Mouse (Mus musculus) left cerebral cortex, adult 2 months (tissue): ENCODE measurements around the gene Acer1. TPM values are rescaled to one million over a fixed set of nuclear protein-coding genes. Genes with fewer than 3 reads are reported as not detected.
A peak's percentile ranks its signal among the peaks of the same experiment; 100 is the strongest.

ENCODE experiments used
- DNase-seq, 2 experiments: peaks; one replicate each; pipeline ENCODE4 v3.0.0; 2021 to 2022; ENCODE audit warnings: low spot score in 2 of 2, mixed read lengths in 1 of 2; ENCODE audit errors: extremely low spot score in 1 of 2
- H3K27ac ChIP-seq: fragments of 200-600 bp; 2 replicates; pipeline ENCODE4 v1.8.1; 2022
- H3K4me3 ChIP-seq: fragments of 200-600 bp; 2 replicates; pipeline ENCODE4 v1.8.1; 2022
- CTCF ChIP-seq: fragments of 200-600 bp; IDR thresholded peaks from 2 replicates; pipeline ENCODE4 v1.8.1; 2022; ENCODE audit warnings: antibody characterized with exemption, mild to moderate bottlenecking, moderate library complexity
- intact Hi-C: fragments of 180-260 bp; cut with DNase I; formaldehyde crosslinking; loops from one replicate; pipeline ENCODE4 v1.15.1; 2025
- long read RNA-seq, 2 experiments: library from polyadenylated mRNA; stranded (forward); transcript quantifications; one replicate each; pipeline ENCODE4 v2.0.0; 2021; ENCODE audit warnings: borderline mapping rate in 2 of 2
- total RNA-seq, 2 experiments: library from RNA; stranded (reverse); gene quantifications; 2 replicates each; pipeline ENCODE4 v1.2.3; 2021

Gene Acer1
- total RNA-seq: not detected
- long read RNA-seq, experiment 1: 0 reads
- long read RNA-seq, experiment 2: 0 reads

DNA sequence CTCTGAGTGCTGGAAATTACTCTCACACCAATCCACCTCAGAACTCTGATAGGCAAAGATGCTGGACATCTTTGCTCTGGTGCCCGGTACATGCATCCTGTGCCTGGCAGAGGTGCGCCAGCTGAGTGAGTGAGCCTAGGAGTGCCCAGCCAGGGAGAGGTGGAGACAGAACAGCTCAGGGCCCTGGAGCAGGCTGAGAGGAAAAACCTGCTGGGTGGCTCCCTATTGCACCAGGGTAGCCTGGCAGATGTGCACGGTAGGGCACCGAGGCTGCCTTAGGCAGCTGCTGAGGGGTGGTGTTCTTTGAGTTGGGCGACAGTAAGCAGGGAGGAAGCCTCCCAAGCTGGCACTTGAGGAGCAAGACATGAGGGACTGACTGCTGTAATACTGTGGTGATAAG lies at the start of gene Acer1:
Acer1 (minus strand) TSS at position 114 of the 400 bp plus-strand sequence.
- no peak within 1 kb of the TSS for H3K27ac ChIP-seq
- TF ChIP-seq CTCF: no peak
- DNase-seq: no peak
- no peak within 1 kb of the TSS for H3K4me3 ChIP-seq
- intact Hi-C loops: no loop called here

DNA sequence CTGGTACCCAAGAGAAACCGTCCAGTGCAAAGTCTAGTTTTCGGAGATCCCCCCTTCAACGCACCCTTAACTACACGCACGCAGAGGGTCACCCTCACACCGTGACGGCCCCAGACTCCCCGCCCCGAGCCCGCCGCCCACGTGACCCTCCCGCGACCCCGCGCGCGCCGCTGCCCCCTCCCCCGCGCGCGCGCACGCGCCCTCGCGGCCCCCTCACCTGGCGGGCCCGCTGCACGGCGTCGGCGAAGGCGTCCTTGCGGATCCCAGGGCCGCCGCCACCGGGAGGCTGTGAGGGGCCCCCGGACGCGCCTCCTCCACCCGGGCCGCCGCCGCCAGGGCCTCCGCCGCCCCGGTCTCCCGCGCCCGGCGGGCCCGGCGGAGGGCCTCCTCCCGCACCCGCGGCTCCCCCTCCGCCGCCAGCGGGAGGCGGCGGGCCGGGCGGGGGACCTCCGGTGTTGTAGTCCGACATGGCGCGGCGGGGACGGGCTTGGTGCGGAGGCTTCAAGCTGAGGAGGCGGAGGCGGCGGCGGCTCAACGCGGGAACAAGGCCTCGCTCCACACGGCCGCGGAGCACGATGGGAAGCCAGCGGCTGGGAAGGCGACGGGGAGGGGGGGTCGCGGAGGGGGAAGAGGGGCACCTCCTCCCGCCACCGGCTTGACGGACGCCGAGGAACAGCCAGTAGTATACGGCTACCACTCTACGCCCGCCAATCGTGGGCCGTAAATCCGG lies 49.2 kb upstream of the Acer1 start, which contains the start of gene Khsrp:
Khsrp (minus strand) TSS at position 592 of the 730 bp plus-strand sequence.
- TF ChIP-seq CTCF: no peak

DNA sequence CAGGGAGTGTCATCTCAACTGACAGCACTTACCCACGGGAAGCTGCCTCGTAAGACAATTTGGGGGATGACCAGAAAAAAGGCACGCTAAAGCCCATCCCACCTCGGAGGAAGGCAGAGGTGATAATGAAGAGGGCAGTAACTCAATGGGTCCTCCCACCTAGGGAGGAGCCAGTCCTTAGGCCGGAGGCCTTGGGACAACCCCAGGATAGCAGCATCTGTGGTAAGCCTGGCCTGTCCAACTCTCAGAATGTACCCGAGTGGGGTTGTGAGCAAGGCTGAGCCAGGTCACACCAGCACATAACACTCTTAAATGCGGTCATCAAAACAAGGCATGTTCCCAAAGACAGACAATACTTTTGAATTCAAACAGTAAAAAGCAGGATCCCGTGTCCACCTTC lies 47.8 kb upstream of the Acer1 start:
- TF ChIP-seq CTCF: no peak
- Histone ChIP-seq H3K27ac (no peak overlapping the region), H3K4me3 (peak overlapping the region; percentile 63)
- intact Hi-C loops: no loop called here
- no peak for DNase-seq

More for the DNA sequence above, 49.2 kb upstream of the Acer1 start, which contains the start of gene Khsrp:
- Histone ChIP-seq H3K4me3 (peak within 1 kb of the TSS; percentile 63), H3K27ac (peak within 1 kb of the TSS; percentile 89)
- peak; percentile 46 to 55 for DNase-seq
- intact Hi-C loops: loop anchor here (1.0 kb wide), 1 partner anchor 20 kb away; the partner anchor contains the start of genes Gm17949 and Gtf2f1

DNA sequence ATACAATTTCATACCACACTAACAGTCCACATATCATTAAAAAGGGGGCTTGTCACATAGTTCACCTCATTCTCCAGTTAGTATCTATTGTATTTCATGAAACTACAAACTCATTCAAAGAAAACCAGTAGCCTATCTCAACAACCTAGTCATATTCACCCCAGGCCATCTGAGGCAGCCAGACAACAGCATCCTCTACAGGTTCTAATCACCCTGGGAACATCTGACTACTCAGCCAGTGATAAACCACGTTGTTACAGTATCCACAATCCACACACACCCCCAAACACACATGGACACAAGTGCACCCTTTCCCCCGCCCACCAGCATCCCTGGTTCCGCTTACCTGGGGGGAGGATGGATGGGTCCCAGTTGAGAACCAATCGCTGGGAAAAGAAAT lies 45.5 kb upstream of the Acer1 start:
- no peak overlapping the region for H3K27ac ChIP-seq
- intact Hi-C loops: no loop called here
- no peak overlapping the region for H3K4me3 ChIP-seq
- no peak for TF ChIP-seq CTCF
- DNase-seq: no peak

DNA sequence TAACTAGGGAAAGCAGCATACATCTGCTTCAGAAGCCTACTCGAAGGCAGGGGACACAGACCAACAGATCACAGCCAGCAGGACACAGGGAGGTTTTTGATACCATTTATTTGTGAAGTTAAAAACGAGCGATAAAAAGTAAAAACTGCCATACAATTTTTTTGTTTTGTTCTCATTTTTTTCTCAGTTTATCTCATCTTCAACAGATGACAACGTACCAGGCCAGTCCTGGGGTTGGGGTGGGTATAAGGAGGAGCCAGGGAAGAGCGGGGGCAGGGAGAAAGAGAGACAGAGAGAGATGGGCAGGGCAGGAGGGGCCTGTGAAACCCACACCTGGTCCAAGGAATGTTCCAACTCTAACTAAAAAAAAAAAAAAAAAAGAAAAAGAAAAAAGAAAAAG lies 39.0 kb upstream of the Acer1 start:
- DNase-seq: no peak
- Histone ChIP-seq H3K27ac (no peak overlapping the region), H3K4me3 (no peak overlapping the region)
- intact Hi-C loops: no loop called here
- no peak for TF ChIP-seq CTCF

DNA sequence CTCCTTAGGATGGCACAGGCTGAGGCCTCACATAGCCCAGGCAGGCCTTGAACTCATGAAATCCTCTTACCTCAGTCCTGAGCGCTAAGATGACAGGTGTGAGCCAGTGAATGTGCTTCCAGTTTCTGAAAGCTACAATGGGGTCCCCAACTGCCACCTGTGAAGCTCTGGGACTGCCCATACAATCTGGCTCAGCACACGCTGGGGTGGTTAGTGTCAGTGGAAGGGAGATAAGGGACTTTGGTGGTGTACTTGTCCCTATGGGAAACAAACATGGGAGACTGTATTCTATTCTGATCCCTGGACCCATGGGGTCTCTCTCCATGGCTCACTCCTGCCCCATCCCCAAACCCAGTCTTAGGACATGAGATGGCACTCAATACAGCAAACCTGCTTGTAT lies 37.8 kb upstream of the Acer1 start:
- no peak overlapping the region for H3K27ac ChIP-seq
- DNase-seq: no peak
- intact Hi-C loops: no loop called here
- no peak for TF ChIP-seq CTCF
- no peak overlapping the region for H3K4me3 ChIP-seq

DNA sequence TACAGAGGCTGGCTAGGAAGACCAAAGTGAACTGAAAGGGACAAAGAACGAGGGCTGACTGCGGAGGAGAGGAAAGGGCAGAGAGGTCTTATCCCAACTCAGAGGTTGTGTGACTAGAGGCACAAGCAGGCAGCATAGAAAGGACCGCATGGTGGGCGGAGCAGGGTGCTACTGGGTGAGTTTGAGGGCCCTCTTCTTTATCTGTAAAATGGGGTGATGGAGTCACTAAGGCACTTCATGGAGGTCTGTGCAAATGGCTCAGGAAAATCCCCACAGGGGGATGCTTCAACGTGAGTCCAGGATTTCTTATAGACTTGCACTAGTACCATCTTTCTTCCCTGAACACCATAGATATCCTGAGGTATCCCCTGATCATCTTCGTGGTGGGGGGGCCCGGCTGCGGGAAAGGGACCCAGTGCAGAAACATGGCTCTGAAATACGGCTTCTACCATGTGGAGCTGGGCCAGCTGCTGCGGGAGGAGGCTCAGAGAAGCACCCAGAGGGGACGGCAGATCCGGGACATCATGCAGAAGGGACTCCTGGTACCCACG lies 30.4 kb upstream of the Acer1 start:
- intact Hi-C loops: no loop called here
- TF ChIP-seq CTCF: no peak
- H3K4me3 ChIP-seq: peak overlapping the region; percentile 82
- peak overlapping the region; percentile 99 for H3K27ac ChIP-seq
- DNase-seq: no peak

DNA sequence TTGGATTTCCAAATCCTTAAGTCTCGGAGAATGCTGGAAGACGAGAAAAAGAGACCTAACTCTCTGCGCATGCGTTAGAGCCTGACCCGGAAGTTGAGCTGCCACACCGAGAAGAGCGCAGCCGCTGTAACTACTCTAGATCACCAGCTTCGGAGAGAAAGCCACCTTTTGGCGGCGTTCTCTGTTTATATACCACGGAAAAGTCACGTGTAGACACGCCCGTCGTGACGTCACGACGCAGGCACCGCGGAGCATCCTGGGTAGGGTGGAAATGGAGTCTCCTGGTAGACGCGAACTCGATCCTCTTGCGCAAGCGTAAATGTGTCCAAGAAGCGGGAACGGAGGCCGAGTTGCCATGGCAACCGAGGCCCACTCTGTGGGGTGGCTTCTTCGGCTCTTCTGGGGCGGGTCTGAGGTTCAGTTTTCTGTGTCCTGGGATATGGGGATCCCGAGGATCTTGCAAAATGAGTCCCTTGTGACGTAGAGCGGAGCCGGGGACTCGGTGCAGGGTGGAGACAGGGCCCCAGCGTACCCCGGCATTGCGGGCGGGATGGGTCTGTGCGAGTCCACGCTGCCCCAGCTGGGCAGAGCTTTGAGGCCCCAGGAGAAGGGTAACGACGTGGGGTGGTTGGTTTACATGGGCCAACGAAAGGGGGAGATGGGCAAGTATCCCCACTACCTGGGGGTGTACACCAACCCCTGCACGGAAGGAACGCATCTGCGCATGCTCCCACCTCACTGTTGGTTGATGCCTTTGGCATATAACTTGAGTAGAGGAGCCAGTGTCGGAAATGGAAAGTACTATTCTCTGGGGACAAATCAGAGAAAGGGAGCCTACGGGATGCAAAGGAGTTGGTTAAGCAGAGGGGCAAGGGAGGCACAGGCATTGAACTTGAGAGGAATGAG lies 29.6 kb upstream of the Acer1 start, which contains the start of the genes Gtf2f1 and Gm17949:
Gtf2f1 (minus strand) TSS at position 53 of the 906 bp plus-strand sequence.
Gm17949 (plus strand) TSS at position 234 of the 906 bp plus-strand sequence.
- Histone ChIP-seq H3K4me3 (peak within 1 kb of the TSS; percentile 82), H3K27ac (peak within 1 kb of the TSS; percentile 99)
- TF ChIP-seq CTCF: no peak; the same call in 1 of the 2 replicates
- peak; percentile 91 to 94 for DNase-seq
- intact Hi-C loops: loop anchor here (1.0 kb wide), 2 partner anchors 20 to 21 kb away; partner anchors contain the start of genes Clpp and Khsrp

DNA sequence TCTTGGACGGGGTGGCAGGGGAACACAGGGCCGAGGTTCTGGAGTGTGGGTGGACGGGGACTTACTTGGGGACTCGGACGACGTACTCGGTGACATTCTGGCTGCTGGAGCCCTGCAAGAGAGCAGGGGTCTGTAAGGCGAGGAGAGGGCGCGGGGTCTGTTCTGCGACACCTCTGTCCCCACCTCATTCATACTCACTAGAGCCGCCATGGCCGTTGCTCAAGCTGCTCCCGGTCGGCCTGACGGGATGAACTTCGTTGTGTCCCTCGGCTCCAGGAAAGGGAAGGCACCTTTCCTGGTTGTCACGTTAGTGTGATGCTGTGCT lies 28.9 kb upstream of the Acer1 start:
- intact Hi-C loops: loop anchor here (1.0 kb wide), 2 partner anchors 20 to 21 kb away; partner anchors contain the start of genes Clpp and Khsrp
- TF ChIP-seq CTCF: no peak
- peak overlapping the region; percentile 89 for H3K27ac ChIP-seq
- DNase-seq: no peak
- peak overlapping the region; percentile 82 for H3K4me3 ChIP-seq

DNA sequence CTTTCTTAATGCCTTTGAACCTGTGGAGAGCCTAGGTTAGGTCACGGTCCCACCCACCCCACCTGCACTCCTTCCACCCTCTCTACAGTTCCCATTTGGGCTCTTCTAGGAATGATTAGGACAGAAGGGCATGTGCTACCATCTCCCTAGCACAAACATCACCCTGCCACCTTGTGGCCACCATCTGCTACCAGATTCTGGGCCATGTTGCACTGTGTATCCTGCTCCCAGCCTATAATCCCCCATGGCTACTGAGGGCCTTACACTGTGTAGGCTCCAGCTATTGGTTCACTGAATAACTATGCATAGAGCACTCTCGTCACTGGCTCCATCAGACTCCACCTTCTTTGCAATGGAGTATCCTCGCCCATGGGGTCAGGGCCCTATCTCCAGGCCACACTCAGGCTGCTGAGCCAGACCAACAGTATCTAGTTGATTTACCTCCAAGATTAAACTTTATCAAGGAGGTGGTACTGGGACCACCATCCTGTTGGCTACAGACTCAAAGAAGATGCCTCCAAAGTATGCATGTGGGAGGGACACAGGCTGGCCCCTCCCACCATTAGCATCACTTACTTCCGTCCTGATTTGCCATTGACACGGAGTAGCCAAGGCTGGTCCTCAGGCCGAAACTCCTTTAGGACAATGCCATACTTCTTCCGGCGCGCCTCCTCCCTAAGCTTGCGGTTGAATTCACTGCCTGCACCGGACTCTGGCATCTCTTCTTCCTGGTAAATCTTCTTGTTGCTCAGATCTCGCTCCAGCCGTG lies 25.4 kb upstream of the Acer1 start:
- TF ChIP-seq CTCF: peak; percentile 10; the same call in 1 of the 2 replicates
- intact Hi-C loops: no loop called here
- H3K4me3 ChIP-seq: no peak overlapping the region
- H3K27ac ChIP-seq: no peak overlapping the region
- DNase-seq: no peak

DNA sequence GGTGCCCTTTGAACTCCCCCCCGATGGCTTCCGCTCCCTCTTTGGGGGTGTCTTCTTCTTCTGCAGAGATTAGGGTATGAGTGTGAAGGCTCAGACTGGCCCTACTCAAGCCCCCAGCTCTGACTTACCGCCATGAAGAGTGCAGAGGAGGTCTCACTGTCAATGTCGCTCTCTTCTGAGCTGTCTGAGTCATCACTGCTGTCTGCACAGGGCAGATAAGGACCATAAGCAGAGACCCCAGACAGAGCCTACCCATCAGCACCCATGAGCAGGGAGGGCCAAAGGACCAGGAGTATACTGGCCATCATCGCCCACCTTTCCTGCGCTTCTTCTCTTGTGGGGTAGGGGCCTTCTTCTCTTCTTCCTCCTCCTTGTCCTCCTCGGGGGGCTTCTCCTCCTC lies 22.1 kb upstream of the Acer1 start:
- no peak for DNase-seq
- Histone ChIP-seq H3K27ac (no peak overlapping the region), H3K4me3 (no peak overlapping the region)
- TF ChIP-seq CTCF: no peak
- intact Hi-C loops: loop anchor here (5.0 kb wide), 1 partner anchor 197 kb away; no protein-coding TSS in a partner anchor
